Mouse (Mus musculus) myocyte (in vitro differentiated cells): ENCODE results near the gene AL607142.1. TPM values are rescaled to one million over a fixed set of nuclear protein-coding genes. Genes with fewer than 3 reads are reported as not detected.
A peak's percentile ranks its signal among the peaks of the same experiment; 100 is the strongest.

Experiments
- H3K27me3 ChIP-seq: one replicate; pipeline ENCODE4 v1.6.1; 2011; ENCODE audit not compliant: control insufficient read depth, insufficient read depth, insufficient read length
- H3K36me3 ChIP-seq: one replicate; pipeline ENCODE4 v1.6.1; 2011; ENCODE audit not compliant: control insufficient read depth, insufficient read depth
- H3K4me2 ChIP-seq: one replicate; pipeline ENCODE4 v1.6.1; 2011; ENCODE audit warnings: low read depth, control low read depth
- H3K4me3 ChIP-seq: one replicate; pipeline ENCODE4 v1.5.1; 2011; ENCODE audit warnings: mild to moderate bottlenecking, control low read depth, moderate library complexity
- H3K79me2 ChIP-seq: one replicate; pipeline ENCODE4 v1.6.1; 2011; ENCODE audit not compliant: control insufficient read depth, insufficient read depth
- H3ac ChIP-seq: one replicate; pipeline ENCODE4 v1.6.1; 2011; ENCODE audit not compliant: control insufficient read depth, insufficient read length
- CEBPB ChIP-seq: IDR thresholded peaks from 2 replicates; pipeline ENCODE4 v1.6.1; 2011; ENCODE audit warnings: mild to moderate bottlenecking, moderate library complexity; ENCODE audit not compliant: poor library complexity, insufficient read depth, severe bottlenecking
- E2F4 ChIP-seq: IDR thresholded peaks from one replicate; pipeline ENCODE4 v1.6.1; 2011; ENCODE audit warnings: mild to moderate bottlenecking, control low read depth, moderate library complexity; ENCODE audit not compliant: insufficient read depth
- MAX ChIP-seq: IDR thresholded peaks from one replicate; pipeline ENCODE4 v1.6.1; 2011; ENCODE audit warnings: low read depth, mild to moderate bottlenecking, control low read depth
- MYOD1 ChIP-seq, 3 experiments: IDR thresholded peaks; one replicate each; pipeline ENCODE4 v1.6.1; 2011; ENCODE audit warnings: control low read depth in 2 of 3, low read depth in 2 of 3, mild to moderate bottlenecking in 2 of 3, moderate library complexity in 1 of 3; ENCODE audit not compliant: insufficient read length in 2 of 3, control insufficient read depth in 1 of 3
- MYOG ChIP-seq, 3 experiments: IDR thresholded peaks; one replicate each; pipeline ENCODE4 v1.6.1; 2011; ENCODE audit warnings: control low read depth in 2 of 3, low read depth in 2 of 3, mild to moderate bottlenecking in 2 of 3; ENCODE audit not compliant: insufficient read length in 2 of 3, control insufficient read depth in 1 of 3, insufficient read depth in 1 of 3
- POLR2A ChIP-seq: IDR thresholded peaks from one replicate; pipeline ENCODE4 v1.6.1; 2011; ENCODE audit warnings: low read depth, mild to moderate bottlenecking, control low read depth, moderate library complexity; ENCODE audit not compliant: insufficient read length
- POLR2AphosphoS2 ChIP-seq: IDR thresholded peaks from one replicate; pipeline ENCODE4 v1.6.1; 2011; ENCODE audit warnings: low read depth, control low read depth; ENCODE audit not compliant: insufficient read length
- REST ChIP-seq: IDR thresholded peaks from one replicate; pipeline ENCODE4 v1.6.1; 2011; ENCODE audit warnings: mild to moderate bottlenecking, control low read depth, moderate library complexity; ENCODE audit not compliant: insufficient read depth, insufficient read length
- SRF ChIP-seq: IDR thresholded peaks from one replicate; pipeline ENCODE4 v1.6.1; 2011; ENCODE audit warnings: low read depth; ENCODE audit not compliant: control insufficient read depth, insufficient read length
- TCF12 ChIP-seq: IDR thresholded peaks from one replicate; pipeline ENCODE4 v1.6.1; 2011; ENCODE audit warnings: mild to moderate bottlenecking, control low read depth; ENCODE audit not compliant: poor library complexity, insufficient read depth, severe bottlenecking
- TCF3 ChIP-seq: IDR thresholded peaks from one replicate; pipeline ENCODE4 v1.6.1; 2011; ENCODE audit warnings: low read depth, control low read depth; ENCODE audit not compliant: insufficient read length
- USF1 ChIP-seq: IDR thresholded peaks from one replicate; pipeline ENCODE4 v1.6.1; 2011; ENCODE audit warnings: low read depth, mild to moderate bottlenecking, control low read depth, moderate library complexity
- polyA plus RNA-seq: library from polyadenylated mRNA; unstranded; fragments of >200 nt; fragmentation: generic; extraction: Trizol; gene quantifications from one replicate; pipeline ENCODE4 v1.2.1, GENCODE M21; 2012; ENCODE audit warnings: missing spikeins

The AL607142.1 gene
- polyA plus RNA-seq, 1 experiment = not detected

DNA sequence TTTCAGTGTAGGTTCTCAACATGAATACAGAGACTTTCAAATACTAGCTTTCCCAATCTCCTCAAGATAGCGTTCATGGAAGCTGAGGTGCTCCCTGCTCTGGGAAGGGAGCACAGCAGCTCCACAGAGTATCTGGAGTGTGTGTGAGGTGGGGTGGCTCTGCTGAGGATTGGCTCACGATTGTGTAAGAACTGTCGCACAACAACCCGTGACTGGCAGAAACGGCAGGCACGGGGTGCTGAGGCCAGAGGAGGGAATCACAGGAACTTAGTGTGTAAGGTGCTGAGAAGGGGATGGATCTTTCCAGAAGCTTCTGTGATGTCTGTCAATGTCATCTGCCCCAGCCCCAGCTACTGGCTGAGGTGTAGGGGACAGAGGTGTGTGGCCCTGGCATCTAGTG lies 3.1 kb upstream of the AL607142.1 start:
- Histone ChIP-seq H3K36me3 (no peaks in the 10 kb centered on the region), H3K4me3 (no peak overlapping the region), H3K4me2 (no peak overlapping the region), H3ac (no peak overlapping the region), H3K27me3 (no peaks in the 10 kb centered on the region), H3K79me2 (no peaks in the 10 kb centered on the region)
- TF ChIP-seq E2F4 (no peak), CEBPB (no peak), MAX (no peak), POLR2A (no peak)

DNA sequence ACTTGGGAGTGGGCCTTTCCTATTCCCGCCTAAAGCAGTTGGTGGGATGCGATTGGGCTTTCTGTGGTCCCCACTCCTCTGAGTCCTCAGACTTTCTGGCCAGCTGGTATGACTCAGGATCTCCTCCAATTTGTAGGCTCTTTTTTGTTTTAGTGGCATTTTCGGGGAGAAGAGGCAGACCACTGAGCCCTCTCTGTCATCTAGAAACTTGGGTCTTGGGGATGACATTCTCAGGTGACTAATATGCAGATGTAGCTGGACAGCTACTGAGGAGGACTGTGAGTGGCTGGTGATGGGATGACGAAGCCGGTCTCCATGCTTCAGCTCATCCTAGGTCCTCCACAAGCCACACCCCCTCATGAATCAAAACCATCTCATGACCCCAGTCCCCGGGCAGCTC lies 2.6 kb upstream of the AL607142.1 start:
- no peak overlapping the region for H3ac ChIP-seq
- no peak for TF ChIP-seq E2F4
- no peak for TF ChIP-seq POLR2A
- TF ChIP-seq REST = no peak
- TF ChIP-seq SRF = no peak
- TF ChIP-seq TCF3 = no peak
- no peak for TF ChIP-seq CEBPB
- no peak for TF ChIP-seq MAX
- no peak for TF ChIP-seq TCF12
- TF ChIP-seq USF1 = no peak

DNA sequence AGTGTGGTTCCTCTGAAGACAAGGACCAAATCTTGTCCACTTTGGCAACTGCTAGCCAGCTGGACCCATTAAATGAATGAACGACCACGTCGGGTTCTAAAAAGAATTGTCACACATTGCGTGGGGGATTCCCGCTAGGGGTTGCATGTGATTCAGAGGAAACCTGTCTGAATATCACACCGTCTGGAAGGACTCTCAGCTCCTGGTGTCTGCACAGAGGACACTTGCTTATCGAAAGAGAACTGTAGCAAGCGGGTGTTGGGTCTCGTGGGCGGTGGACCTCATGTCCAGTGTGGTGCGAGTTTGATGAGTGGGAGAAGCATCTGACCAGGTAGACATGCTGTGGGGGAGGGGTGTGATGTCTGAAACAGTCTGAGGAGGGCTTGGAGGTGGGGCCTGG lies 2.0 kb upstream of the AL607142.1 start:
- Histone ChIP-seq H3K27me3 (no peaks in the 10 kb centered on the region), H3K4me3 (no peak overlapping the region), H3ac (no peak overlapping the region), H3K4me2 (peak overlapping the region; percentile 78), H3K79me2 (no peaks in the 10 kb centered on the region), H3K36me3 (no peaks in the 10 kb centered on the region)
- TF ChIP-seq MAX (no peak), TCF12 (no peak), POLR2AphosphoS2 (no peak), USF1 (no peak), TCF3 (no peak), SRF (no peak), CEBPB (no peak), MYOD1 (IDR thresholded peaks at IDR 0.05; ENCODE audit: control insufficient read depth in 1 of 3, insufficient read length in 2 of 3, low read depth in 2 of 3) (no peak), MYOG (IDR thresholded peaks at IDR 0.05; ENCODE audit: control insufficient read depth in 1 of 3, insufficient read depth in 1 of 3, insufficient read length in 2 of 3, low read depth in 2 of 3) (no peak), POLR2A (no peak), E2F4 (no peak), REST (no peak)

More for the DNA sequence above, 2.6 kb upstream of the AL607142.1 start:
- Histone ChIP-seq H3K36me3 (no peaks in the 10 kb centered on the region), H3K4me2 (no peak overlapping the region), H3K27me3 (no peaks in the 10 kb centered on the region), H3K4me3 (no peak overlapping the region), H3K79me2 (no peaks in the 10 kb centered on the region)

DNA sequence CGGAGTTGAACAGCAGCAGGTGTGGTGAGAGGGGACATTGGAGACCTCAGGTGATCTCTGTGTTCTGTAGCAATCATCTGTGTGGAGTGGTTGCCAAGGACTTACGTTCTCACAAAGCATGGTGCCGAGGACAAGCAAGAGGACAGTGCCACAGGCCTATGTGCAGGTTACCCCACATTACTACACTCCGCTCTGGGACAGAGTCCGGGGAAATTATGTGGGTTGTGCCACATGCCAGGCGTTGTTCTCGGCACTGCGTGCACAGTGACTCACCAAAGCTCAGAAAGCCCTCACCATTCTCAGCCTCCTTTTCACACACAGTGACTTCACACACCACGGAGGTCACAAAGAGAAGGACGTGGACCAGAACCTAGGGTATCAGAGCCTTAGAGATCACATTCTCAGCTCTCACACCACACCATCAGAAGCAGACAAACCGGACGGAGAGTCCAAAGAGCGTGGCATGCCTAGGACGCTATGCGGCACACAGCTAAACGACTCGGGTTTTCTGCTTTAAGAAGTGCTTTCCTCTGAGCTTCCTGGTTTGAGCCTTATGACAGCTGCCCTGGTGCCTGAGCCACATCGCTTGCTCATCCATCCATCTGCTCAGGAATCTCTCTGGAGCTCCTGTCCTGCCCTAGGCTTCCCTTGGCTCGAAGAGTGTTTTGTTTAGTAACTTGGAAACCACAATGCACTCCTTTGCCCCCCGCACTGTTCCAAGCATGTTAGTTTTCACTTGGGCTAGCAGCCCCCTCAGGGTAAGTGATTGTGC lies 1.3 kb upstream of the AL607142.1 start:
- Histone ChIP-seq H3K36me3 (no peaks in the 10 kb centered on the region), H3K4me3 (no peak overlapping the region), H3K79me2 (no peaks in the 10 kb centered on the region), H3K4me2 (peak overlapping the region; percentile 78), H3ac (no peak overlapping the region), H3K27me3 (no peaks in the 10 kb centered on the region)
- TF ChIP-seq POLR2A (peak; percentile 7), MYOG (IDR thresholded peaks at IDR 0.05; ENCODE audit: control insufficient read depth in 1 of 3, insufficient read depth in 1 of 3, insufficient read length in 2 of 3, low read depth in 2 of 3) (peak in 2 of 3 experiments; percentile 31 to 78), TCF12 (no peak), TCF3 (no peak), MYOD1 (IDR thresholded peaks at IDR 0.05; ENCODE audit: control insufficient read depth in 1 of 3, insufficient read length in 2 of 3, low read depth in 2 of 3) (peak in 2 of 3 experiments; percentile 61 to 70), POLR2AphosphoS2 (no peak), USF1 (no peak)

DNA sequence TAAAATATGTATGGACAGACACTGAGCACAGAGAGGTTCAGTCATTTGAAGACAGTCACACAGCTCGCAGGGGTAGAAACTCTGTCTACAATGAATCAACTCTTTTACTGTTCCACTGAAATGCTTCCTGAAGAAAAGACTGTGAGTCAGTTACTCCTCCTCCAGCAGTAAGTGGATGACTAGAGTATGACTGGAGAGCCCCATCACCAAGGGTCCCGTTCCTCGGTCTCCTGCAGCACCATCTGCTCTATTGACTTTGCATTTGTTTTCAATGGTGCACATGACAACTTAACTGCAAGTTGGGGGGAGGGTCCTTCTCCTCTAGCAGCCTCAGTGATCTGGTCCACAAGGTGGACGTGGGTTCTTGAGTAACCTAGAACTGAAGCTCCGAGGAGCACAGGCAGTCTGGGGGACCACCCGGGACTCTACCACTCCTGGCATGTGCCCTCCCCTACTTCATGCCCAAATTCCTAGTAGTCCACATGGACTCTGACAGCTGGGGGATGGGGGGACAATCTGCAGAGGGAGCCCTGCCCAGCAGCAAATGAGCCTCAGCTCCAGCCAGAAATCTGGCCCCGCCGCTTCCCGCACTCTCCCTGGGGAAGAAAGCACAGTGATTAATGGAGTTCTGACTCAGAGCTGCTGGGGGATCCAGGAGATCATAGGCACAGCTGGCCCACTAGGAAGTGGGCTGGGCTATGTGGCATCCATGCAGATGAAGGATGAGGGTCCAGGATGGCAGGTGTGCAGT lies 2.2 kb downstream of the AL607142.1 start:
- no peak overlapping the region for H3K4me3 ChIP-seq
- H3K27me3 ChIP-seq = no peaks in the 10 kb centered on the region
- H3ac ChIP-seq = no peak overlapping the region
- H3K36me3 ChIP-seq = no peaks in the 10 kb centered on the region
- TF ChIP-seq CEBPB (no peak), POLR2AphosphoS2 (no peak), POLR2A (no peak), MYOG (IDR thresholded peaks at IDR 0.05; ENCODE audit: control insufficient read depth in 1 of 3, insufficient read depth in 1 of 3, insufficient read length in 2 of 3, low read depth in 2 of 3) (peak in 1 of 3 experiments; percentile 45), MYOD1 (IDR thresholded peaks at IDR 0.05; ENCODE audit: control insufficient read depth in 1 of 3, insufficient read length in 2 of 3, low read depth in 2 of 3) (peak in 2 of 3 experiments; percentile 72 to 74), TCF12 (no peak), TCF3 (no peak), SRF (no peak), REST (no peak), E2F4 (no peak), USF1 (no peak), MAX (no peak)
- no peaks in the 10 kb centered on the region for H3K79me2 ChIP-seq
- peak overlapping the region; percentile 53 for H3K4me2 ChIP-seq
